Mouse (Mus musculus): ENCODE data around the gene Dscaml1.

DNA sequence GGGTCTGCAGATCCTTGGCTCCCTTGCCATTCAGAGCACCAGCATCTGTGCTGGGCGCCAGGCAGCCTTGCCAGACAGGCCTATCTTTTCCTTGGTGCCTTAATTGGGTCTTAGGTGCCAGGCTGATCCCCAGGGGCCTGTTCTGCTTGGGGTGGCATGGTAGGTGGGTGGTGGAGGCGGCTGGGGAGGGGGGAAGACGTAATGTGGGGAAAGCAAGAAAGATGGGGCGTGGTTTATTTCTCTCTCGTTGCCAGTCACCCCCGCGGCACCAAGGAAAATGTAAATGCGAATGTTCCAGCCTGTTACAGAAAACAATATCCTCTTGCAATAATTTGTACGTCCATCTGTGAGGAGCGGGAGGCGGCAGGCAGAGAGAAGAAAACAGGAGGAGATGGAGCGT is 6.2 kb downstream of the Dscaml1 start:
- no peak for TF ChIP-seq CTCF (IDR thresholded peaks at IDR 0.05; ENCODE audit: control insufficient read depth, insufficient read depth, insufficient replicate concordance, low read depth, low read length)
- no peak for TF ChIP-seq POLR2A (IDR thresholded peaks at IDR 0.05; ENCODE audit: control insufficient read depth, low read depth, low read length)
